In the genomic region with DNA sequence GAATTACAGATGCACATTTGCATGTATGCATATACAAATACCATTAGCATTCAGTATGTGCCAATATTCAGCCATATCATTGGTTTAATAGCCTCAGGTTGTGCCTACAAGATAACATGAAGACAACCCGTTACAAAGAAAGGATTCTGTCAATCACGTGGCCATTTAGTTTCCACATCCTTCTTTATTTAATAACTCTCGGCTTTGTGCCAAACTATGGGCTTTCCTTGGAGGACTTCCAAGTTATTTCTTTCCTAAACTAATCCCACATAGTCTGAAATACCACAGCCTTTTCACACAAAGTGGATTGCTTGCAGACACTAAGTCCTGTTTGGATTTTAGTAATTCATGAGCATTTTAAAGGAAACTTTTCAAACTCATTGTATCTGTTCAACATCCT, we compare ENCODE assay signal across 26 mouse cellular contexts.
DNase-seq lines count a peak whose midpoint lies in the region; ATAC-seq and TF ChIP-seq lines count a peak whose summit lies in the region.
"Had no signal": no experiment of that assay in that cellular context is flagged by ENCODE, and none has a peak within 500 bp of the region (broad histone marks: within the 10 kb centered on the region; RNA-seq: fewer than 3 reads in every experiment).

No protein-coding gene starts in this region.

- no peak overlapping the region for H3K9ac ChIP-seq in forebrain, embryonic 16.5 days (replicated peaks; ENCODE audit: low read depth, low read length)
- H3K9ac ChIP-seq in forebrain, embryonic 12.5 days, result no peak overlapping the region
- H3K9ac ChIP-seq in midbrain, embryonic 14.5 days (replicated peaks; ENCODE audit: low read length), result no peak overlapping the region
- no peak overlapping the region for H3K9ac ChIP-seq in midbrain, embryonic 11.5 days (ENCODE audit: low read length)
- H3K9ac ChIP-seq: forebrain, embryonic 15.5 days; heart, embryonic 12.5 days; midbrain, embryonic 12.5 days; neural tube, embryonic 12.5 days had no signal

- no peak overlapping the region for H3K27ac ChIP-seq in forebrain, embryonic 16.5 days (ENCODE audit: low read length)
- H3K27ac ChIP-seq in forebrain, embryonic 12.5 days, result no peak overlapping the region
- H3K27ac ChIP-seq in midbrain, embryonic 14.5 days (replicated peaks; ENCODE audit: low read depth, low read length), result no peak overlapping the region
- H3K27ac ChIP-seq in midbrain, embryonic 11.5 days (ENCODE audit: low read depth, low read length), result no peak overlapping the region
- H3K27ac ChIP-seq: forebrain, embryonic 15.5 days; hindbrain, embryonic 10.5 days; left cerebral cortex, adult 2 months; midbrain, embryonic 12.5 days; neural tube, embryonic 12.5 days had no signal

- ATAC-seq in forebrain, embryonic 16.5 days, result peak; percentile 62; the same call in 1 of the 2 replicates
- ATAC-seq in forebrain, embryonic 12.5 days (ENCODE audit: low FRiP score), result no peak
- no peak for ATAC-seq in midbrain, embryonic 14.5 days (ENCODE audit: low FRiP score, low TSS enrichment)
- no peak for ATAC-seq in midbrain, embryonic 11.5 days (ENCODE audit: low FRiP score)
- ATAC-seq: CD4-positive, CD25-positive, alpha-beta regulatory T cell, adult 4 months; inflammation-experienced regulatory T-cells, adult 6 months; Patski had no signal

- no peaks in the 10 kb centered on the region for H3K9me3 ChIP-seq in forebrain, embryonic 16.5 days (ENCODE audit: control insufficient read depth, low read length)
- no peaks in the 10 kb centered on the region for H3K9me3 ChIP-seq in forebrain, embryonic 12.5 days
- no peaks in the 10 kb centered on the region for H3K9me3 ChIP-seq in midbrain, embryonic 14.5 days (ENCODE audit: control insufficient read depth, low read length)
- H3K9me3 ChIP-seq in midbrain, embryonic 11.5 days (ENCODE audit: control insufficient read depth, low read length), result no peaks in the 10 kb centered on the region
- H3K9me3 ChIP-seq: forebrain, embryonic 15.5 days; heart, embryonic 12.5 days; hindbrain, embryonic 10.5 days; neural tube, embryonic 12.5 days had no signal

- no peak overlapping the region for H3K4me3 ChIP-seq in forebrain, embryonic 16.5 days (replicated peaks; ENCODE audit: low read length)
- H3K4me3 ChIP-seq in forebrain, embryonic 12.5 days (replicated peaks), result no peak overlapping the region
- no peak overlapping the region for H3K4me3 ChIP-seq in midbrain, embryonic 14.5 days (replicated peaks; ENCODE audit: low read depth, low read length)
- no peak overlapping the region for H3K4me3 ChIP-seq in midbrain, embryonic 11.5 days (ENCODE audit: low read depth, low read length)
- H3K4me3 ChIP-seq: forebrain, embryonic 15.5 days; heart, embryonic 12.5 days; hindbrain, embryonic 10.5 days; left cerebral cortex, adult 2 months; midbrain, embryonic 12.5 days; neural tube, embryonic 12.5 days had no signal

- no peaks in the 10 kb centered on the region for H3K27me3 ChIP-seq in forebrain, embryonic 16.5 days (replicated peaks; ENCODE audit: control insufficient read depth, insufficient read depth, low read length)
- no peaks in the 10 kb centered on the region for H3K27me3 ChIP-seq in forebrain, embryonic 12.5 days
- no peaks in the 10 kb centered on the region for H3K27me3 ChIP-seq in midbrain, embryonic 14.5 days (ENCODE audit: control insufficient read depth, insufficient read depth, low read length)
- H3K27me3 ChIP-seq in midbrain, embryonic 11.5 days (ENCODE audit: control insufficient read depth, insufficient read depth, low read length), result no peaks in the 10 kb centered on the region
- H3K27me3 ChIP-seq: forebrain, embryonic 15.5 days; heart, embryonic 12.5 days; midbrain, embryonic 12.5 days; neural tube, embryonic 12.5 days had no signal

- no peaks in the 10 kb centered on the region for H3K4me1 ChIP-seq in forebrain, embryonic 16.5 days (replicated peaks; ENCODE audit: control insufficient read depth, insufficient read depth, low read length)
- no peaks in the 10 kb centered on the region for H3K4me1 ChIP-seq in forebrain, embryonic 12.5 days
- H3K4me1 ChIP-seq in midbrain, embryonic 14.5 days (ENCODE audit: control insufficient read depth, insufficient read depth, low read length), result no peaks in the 10 kb centered on the region
- H3K4me1 ChIP-seq in midbrain, embryonic 11.5 days (ENCODE audit: control insufficient read depth, insufficient read depth, low read length), result no peaks in the 10 kb centered on the region
- H3K4me1 ChIP-seq: forebrain, embryonic 15.5 days; heart, embryonic 12.5 days; hindbrain, embryonic 10.5 days; midbrain, embryonic 12.5 days; neural tube, embryonic 12.5 days had no signal

- peak; percentile 1 for DNase-seq in kidney, postnatal 14 days
- DNase-seq in kidney, postnatal 4 days, result no peak
- peak; percentile 58 for DNase-seq in midbrain, embryonic 14.5 days
- no peak for DNase-seq in midbrain, embryonic 11.5 days (ENCODE audit: low spot score, missing footprints)
- DNase-seq in brain, embryonic 14.5 days (ENCODE audit: low read depth), result peak; percentile 64
- no peak for DNase-seq in layer of hippocampus, postnatal 10 days (ENCODE audit: low spot score in 2 of 2)
- DNase-seq: adrenal gland, postnatal 36 days; cerebellum, adult 11 months; cerebellum, adult 9-11 months; gastrocnemius, postnatal 25 days; heart, adult 18-20 months; heart, postnatal 10 days; kidney, adult 18-20 months; kidney, postnatal 36 days; thymus, postnatal 25 days had no signal

- no peaks in the 10 kb centered on the region for H3K36me3 ChIP-seq in forebrain, embryonic 16.5 days (ENCODE audit: control insufficient read depth, insufficient read depth)
- no peaks in the 10 kb centered on the region for H3K36me3 ChIP-seq in forebrain, embryonic 12.5 days (replicated peaks)
- no peaks in the 10 kb centered on the region for H3K36me3 ChIP-seq in midbrain, embryonic 14.5 days (ENCODE audit: control insufficient read depth, insufficient read depth, low read length)
- H3K36me3 ChIP-seq in midbrain, embryonic 11.5 days (ENCODE audit: control insufficient read depth, insufficient read depth, low read length), result no peaks in the 10 kb centered on the region
- H3K36me3 ChIP-seq: forebrain, embryonic 15.5 days; heart, embryonic 12.5 days; hindbrain, embryonic 10.5 days; midbrain, embryonic 12.5 days; neural tube, embryonic 12.5 days had no signal

- 34% methylated on average over 3 of the region's 3 CpGs for WGBS in forebrain, embryonic 16.5 days
- 44% methylated on average over 3 of the region's 3 CpGs for WGBS in forebrain, embryonic 12.5 days
- 50% methylated on average over 3 of the region's 3 CpGs for WGBS in midbrain, embryonic 14.5 days
- WGBS in midbrain, embryonic 11.5 days, result 80% methylated on average over 3 of the region's 3 CpGs

- no peak for TF ChIP-seq POLR2A in brain, embryonic 14.5 days (IDR thresholded peaks at IDR 0.05; ENCODE audit: borderline replicate concordance, extremely low read depth, insufficient read depth, insufficient read length, poor library complexity, severe bottlenecking)

- no peak overlapping the region for H3K4me2 ChIP-seq in forebrain, embryonic 16.5 days (ENCODE audit: low read length)
- no peak overlapping the region for H3K4me2 ChIP-seq in forebrain, embryonic 12.5 days
- H3K4me2 ChIP-seq in midbrain, embryonic 14.5 days (ENCODE audit: low read length), result no peak overlapping the region
- H3K4me2 ChIP-seq in midbrain, embryonic 11.5 days, result no peak overlapping the region
- H3K4me2 ChIP-seq: forebrain, embryonic 15.5 days; heart, embryonic 12.5 days; midbrain, embryonic 12.5 days; neural tube, embryonic 12.5 days had no signal

- TF ChIP-seq CTCF in brain, embryonic 14.5 days (IDR thresholded peaks at IDR 0.05; ENCODE audit: borderline replicate concordance, extremely low read depth, insufficient read depth, insufficient read length), result no peak

Comparison
In these comparisons a context has a peak if more than half of its experiments do, and no peak if none do; other contexts are left out.
1. DNase-seq: peak in kidney, postnatal 14 days (single experiment), midbrain, embryonic 14.5 days (single experiment) and brain, embryonic 14.5 days (single experiment); none in kidney, postnatal 4 days (0 of 2), midbrain, embryonic 11.5 days (single experiment) and layer of hippocampus, postnatal 10 days (0 of 2).